Mouse (Mus musculus) yolk sac, embryonic 10.5 days (tissue): ENCODE results near the gene Srsf3.
A peak's percentile ranks its signal among the peaks of the same experiment; 100 is the strongest.
"Not testable (repeated sequence)": the region's sequence is repeated elsewhere in the genome, so short reads cannot be mapped to it uniquely, and the experiment has no call there.

Source experiments
- DNase-seq: peaks from one replicate; pipeline ENCODE4 v3.0.0-alpha.2; 2017; ENCODE audit warnings: low spot score

Srsf3 gene

GRCm38 (mm10) chr17:29032274-29033069, at the start of gene Srsf3:
Srsf3 (plus strand) TSS chr17:29032628.
- DNase-seq, result peak; percentile 99

DNA sequence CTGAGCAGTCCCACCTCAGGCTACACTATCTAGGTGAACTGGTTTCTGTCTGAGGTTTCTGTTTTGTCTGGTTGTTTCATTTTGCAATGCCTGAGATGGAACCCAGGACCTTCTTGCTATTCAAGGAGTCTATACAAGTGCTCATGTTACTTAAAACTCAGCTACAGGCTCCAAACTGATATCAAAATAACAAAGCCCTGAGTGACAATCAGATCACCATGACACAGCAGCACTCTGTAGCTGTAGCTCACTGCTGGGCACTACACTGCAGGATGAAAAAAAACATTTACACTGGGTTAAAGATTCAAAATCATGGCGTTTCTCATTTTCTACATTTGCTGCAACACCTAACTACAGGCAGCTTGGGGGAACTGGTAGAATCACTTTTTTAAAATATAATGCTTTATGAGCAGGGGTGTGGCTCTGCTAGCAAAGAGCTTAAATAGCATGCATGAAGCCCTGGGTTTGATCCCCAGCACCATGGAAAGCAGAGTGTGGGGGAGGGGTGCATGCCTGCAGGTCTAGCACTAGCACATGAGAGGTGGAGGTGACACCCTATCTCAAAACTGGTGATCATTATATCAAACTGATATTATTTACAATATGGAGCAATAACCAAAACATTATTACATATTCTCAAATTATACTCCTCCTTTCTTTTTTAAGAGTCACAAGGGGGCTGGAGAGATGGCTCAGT, 47.6 kb upstream of the Srsf3 start:
- DNase-seq, result no peak

DNA sequence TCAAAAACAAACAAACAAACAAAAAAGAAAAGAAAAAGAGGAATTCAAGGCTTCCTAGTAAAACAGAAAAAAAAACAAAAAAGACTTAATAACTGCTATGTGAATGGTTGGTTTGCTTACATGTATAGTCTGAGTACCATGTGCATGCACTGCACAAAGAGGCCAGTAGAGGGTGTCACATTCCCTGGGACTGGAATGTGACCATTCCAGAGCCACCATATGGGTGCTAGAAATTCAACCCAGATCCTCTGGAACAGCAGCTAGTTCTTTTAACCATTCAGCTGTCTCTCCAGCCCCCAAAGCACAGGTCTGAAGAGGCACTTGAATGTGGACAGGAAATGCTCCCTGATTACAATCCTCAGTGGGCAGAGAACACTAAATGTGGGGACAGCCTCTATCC, 45.6 kb upstream of the Srsf3 start:
- DNase-seq, result no peak

DNA sequence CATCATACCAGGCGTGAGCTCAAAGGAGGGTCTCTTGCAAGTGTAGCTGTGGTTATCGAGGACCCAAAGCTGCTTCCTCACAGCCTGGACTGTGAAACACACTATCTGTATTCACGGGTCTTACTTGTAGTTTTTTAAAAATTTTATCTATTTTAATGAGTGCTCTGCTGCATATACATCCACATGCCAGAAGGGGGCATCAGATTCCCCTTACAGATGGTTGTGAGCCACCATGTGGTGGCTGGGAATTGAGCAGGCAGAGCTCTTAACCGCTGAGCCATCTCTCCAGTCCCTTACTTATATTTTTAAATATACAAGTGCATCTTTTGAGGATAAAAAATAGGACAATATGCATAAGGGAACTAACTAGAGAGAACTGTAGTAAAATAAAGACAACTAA, 44.7 kb upstream of the Srsf3 start:
- no peak for DNase-seq

DNA sequence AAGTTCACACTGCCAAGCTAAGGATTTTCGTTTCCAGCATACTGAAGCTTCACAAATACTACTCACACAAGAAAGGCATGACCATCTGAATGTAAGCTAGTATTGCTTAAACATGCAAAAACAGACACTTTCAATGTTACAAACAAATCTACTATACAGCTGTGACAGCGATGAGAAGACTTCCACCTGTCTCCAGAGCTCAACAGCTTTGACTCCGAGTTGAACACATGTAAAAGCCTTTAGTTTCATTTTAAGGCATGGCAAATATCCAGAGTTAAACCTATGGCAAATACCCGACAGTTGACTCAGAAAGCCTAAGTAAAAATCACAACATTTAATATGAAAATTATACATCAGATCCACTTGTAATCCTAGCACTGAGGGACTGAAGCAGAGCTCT, 44.1 kb upstream of the Srsf3 start:
- DNase-seq, result no peak

DNA sequence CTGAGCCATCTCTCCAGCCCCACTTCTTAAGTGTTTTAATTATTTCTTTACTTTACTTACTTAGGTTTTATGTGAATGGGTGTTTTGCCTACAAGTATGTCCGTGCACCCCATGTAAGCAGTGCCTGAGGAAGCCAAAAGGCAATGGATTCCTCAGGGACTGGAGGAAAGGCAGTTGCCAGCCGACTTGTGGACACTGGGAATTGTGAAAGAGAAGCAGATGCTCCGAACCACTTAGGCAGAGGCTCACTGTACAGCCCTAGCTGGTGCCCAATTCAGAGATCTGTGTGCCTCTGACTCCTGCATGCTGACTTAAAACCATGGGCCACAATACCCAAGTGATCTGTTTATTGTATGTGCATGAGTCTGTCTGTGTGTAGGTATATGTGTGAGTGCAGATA, 43.4 kb upstream of the Srsf3 start:
- DNase-seq, result no peak

GRCm38 (mm10) chr17:28990060-28990459, 42.4 kb upstream of the Srsf3 start:
- DNase-seq, result no peak

GRCm38 (mm10) chr17:28991286-28991685, 41.1 kb upstream of the Srsf3 start:
- no peak for DNase-seq

GRCm38 (mm10) chr17:28992105-28992504, 40.3 kb upstream of the Srsf3 start:
- DNase-seq, result no peak

DNA sequence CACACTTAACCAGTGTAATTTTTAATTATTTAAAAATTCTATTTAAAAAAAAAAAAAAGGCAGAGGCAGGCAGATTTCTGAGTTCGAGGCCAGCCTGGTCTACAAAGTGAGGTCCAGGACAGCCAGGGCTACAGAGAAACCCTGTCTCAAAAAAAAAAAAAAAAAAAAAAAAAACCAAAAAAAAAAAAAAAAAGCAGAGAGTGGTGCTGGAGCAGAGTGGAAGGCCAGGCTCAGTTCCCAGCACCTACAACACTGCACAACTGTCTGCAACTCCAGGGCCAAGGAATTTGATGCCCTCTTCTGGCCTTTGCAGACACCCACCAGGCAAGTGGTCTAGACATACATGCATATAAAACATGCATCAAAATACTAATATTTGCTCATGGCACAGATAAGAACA, 39.4 kb upstream of the Srsf3 start:
- not testable (repeated sequence) for DNase-seq

GRCm38 (mm10) chr17:28994615-28995014, 37.8 kb upstream of the Srsf3 start:
- DNase-seq, result no peak

- no peak for DNase-seq
Observed at GRCm38 (mm10) chr17:29000465-29000864, 32.0 kb upstream of the Srsf3 start.

GRCm38 (mm10) chr17:29003740-29004139, 28.7 kb upstream of the Srsf3 start:
- no peak for DNase-seq

DNA sequence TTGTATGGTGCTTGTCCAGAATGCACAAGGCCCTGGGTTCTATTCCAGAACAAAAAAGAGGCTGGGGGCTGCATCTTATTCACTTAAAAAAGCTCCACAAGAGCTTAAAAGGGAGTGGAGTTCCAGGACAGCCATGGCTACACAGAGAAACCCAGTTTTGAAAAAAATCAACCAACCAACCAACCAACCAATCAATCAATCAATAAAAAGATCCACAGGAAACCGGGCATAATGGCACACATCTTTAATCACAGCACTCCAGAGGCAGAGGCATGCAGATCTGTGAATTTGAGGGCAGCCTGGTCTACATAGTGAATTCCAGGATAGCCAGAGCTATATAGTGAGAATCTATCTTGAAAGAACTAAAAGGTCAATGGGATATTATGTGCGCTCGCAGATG, 27.4 kb upstream of the Srsf3 start:
- no peak for DNase-seq

DNA sequence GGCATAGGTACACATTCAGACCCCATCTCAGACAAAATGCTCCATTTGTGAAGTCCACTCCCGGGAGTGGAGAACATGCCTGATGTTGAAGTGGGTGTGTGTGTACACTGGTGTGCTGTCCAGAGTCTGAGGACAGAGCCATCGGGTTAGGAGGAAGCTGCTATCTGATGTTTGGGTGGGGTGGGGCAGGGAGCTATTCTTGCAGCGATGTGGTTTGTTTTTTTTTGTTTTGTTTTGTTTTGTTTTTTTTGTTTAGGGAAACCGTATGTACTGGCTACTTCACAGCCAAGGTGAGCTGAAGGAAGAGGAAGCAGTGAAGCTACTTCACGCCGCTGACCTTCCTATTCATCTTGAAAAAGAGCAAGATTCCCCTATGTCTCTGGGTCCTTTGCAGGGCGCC, 25.6 kb upstream of the Srsf3 start:
- DNase-seq, result no peak

GRCm38 (mm10) chr17:29007243-29007640, 25.2 kb upstream of the Srsf3 start:
- DNase-seq, result no peak

GRCm38 (mm10) chr17:29007641-29008325, 24.6 kb upstream of the Srsf3 start, which contains the start of gene Stk38:
Stk38 (minus strand) TSS chr17:29007995.
- DNase-seq, result peak; percentile 92

- DNase-seq, result no peak
Observed at GRCm38 (mm10) chr17:29008326-29008650, 24.1 kb upstream of the Srsf3 start.

DNA sequence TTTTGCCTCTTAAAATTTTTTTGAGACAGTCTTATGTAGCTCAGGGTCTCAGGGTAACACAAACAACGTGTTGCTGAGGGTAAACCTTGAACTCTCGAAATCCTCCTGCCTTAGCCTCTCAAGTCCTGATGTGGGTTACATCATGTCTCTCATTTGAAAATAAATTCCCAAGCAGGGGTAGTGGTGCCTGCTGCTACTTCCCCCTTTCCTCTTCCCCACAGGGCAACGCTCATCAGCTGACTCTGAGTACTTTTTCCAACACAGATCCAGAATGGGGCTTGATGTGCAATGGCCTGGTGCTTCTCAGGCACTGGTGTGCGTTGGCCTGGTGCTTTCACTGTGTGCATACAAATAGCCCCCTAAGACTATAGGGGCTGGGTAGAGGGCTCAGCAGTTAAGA, 23.2 kb upstream of the Srsf3 start:
- DNase-seq, result no peak

DNA sequence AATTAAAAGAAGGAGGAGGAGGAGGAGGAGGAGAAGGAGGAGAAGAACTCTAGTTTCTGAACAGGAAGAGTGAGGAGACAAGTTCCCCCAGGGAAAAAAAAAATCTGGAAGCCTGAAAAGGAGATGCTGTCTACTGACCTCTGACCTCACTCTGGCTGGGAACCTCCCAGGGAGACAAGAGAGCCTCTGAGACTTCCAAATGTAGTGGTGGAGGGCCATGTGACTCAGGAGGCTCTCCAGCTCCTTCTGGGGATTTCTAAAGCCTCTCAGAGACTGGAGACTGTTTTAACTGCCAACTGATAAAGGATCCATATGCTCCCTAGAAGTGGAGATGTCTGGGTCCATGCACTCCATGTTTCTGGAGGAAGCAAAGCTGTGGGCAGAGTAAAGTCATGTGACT, 18.2 kb upstream of the Srsf3 start:
- DNase-seq, result no peak

GRCm38 (mm10) chr17:29015638-29016037, 16.8 kb upstream of the Srsf3 start:
- DNase-seq, result no peak

GRCm38 (mm10) chr17:29016705-29017104, 15.7 kb upstream of the Srsf3 start:
- no peak for DNase-seq
